Mouse (Mus musculus): ENCODE data around the gene Brd3os. TPM values are rescaled to one million over a fixed set of nuclear protein-coding genes. Genes with fewer than 3 reads are reported as not detected.

Brd3os gene
- polyA plus RNA-seq, 1 experiment, result 12.4 TPM

GRCm38 (mm10) chr2:27462901-27463300 lies 20.8 kb downstream of the Brd3os start:
- no peak for DNase-seq (ENCODE audit: low read depth)

- DNase-seq (ENCODE audit: low read depth), result no peak
Observed at GRCm38 (mm10) chr2:27469292-27469990, 27.3 kb downstream of the Brd3os start.

GRCm38 (mm10) chr2:27469991-27470355 lies 27.8 kb downstream of the Brd3os start:
- DNase-seq (ENCODE audit: low read depth), result no peak

- DNase-seq (ENCODE audit: low read depth), result no peak
Observed at GRCm38 (mm10) chr2:27470535-27470934, 28.4 kb downstream of the Brd3os start.

- no peak for DNase-seq (ENCODE audit: low read depth)
Observed at GRCm38 (mm10) chr2:27471170-27471584, 29.1 kb downstream of the Brd3os start.

- DNase-seq (ENCODE audit: low read depth), result no peak
Observed at GRCm38 (mm10) chr2:27473061-27473765, 31.1 kb downstream of the Brd3os start.

- no peak for DNase-seq (ENCODE audit: low read depth)
Observed at GRCm38 (mm10) chr2:27473911-27474310, 31.8 kb downstream of the Brd3os start.

- DNase-seq (ENCODE audit: low read depth), result no peak
Observed at GRCm38 (mm10) chr2:27474621-27475484, 32.7 kb downstream of the Brd3os start.

GRCm38 (mm10) chr2:27475495-27476302 lies 33.6 kb downstream of the Brd3os start:
- DNase-seq (ENCODE audit: low read depth), result peak; percentile 33

GRCm38 (mm10) chr2:27476303-27477192 lies 34.4 kb downstream of the Brd3os start:
- no peak for DNase-seq (ENCODE audit: low read depth)

- DNase-seq (ENCODE audit: low read depth), result no peak
Observed at GRCm38 (mm10) chr2:27479821-27480220, 37.7 kb downstream of the Brd3os start.

GRCm38 (mm10) chr2:27480367-27480766 lies 38.2 kb downstream of the Brd3os start:
- DNase-seq (ENCODE audit: low read depth), result no peak

GRCm38 (mm10) chr2:27482265-27482861 lies 40.2 kb downstream of the Brd3os start:
- no peak for DNase-seq (ENCODE audit: low read depth)

- DNase-seq (ENCODE audit: low read depth), result no peak
Observed at GRCm38 (mm10) chr2:27486725-27487124, 44.6 kb downstream of the Brd3os start.

GRCm38 (mm10) chr2:27487336-27488049 lies 45.4 kb downstream of the Brd3os start:
- DNase-seq (ENCODE audit: low read depth), result no peak

- DNase-seq (ENCODE audit: low read depth), result no peak
Observed at GRCm38 (mm10) chr2:27488362-27488761, 46.2 kb downstream of the Brd3os start.

GRCm38 (mm10) chr2:27490939-27491338 lies 48.8 kb downstream of the Brd3os start:
- DNase-seq (ENCODE audit: low read depth), result no peak

All from gonadal fat pad, adult 2 months (tissue).